Mouse (Mus musculus) embryonic fibroblast, embryonic 13.5 days (primary cell): ENCODE measurements around the gene 1700017B05Rik.

Experiments used
- CTCF ChIP-seq: IDR thresholded peaks from 2 replicates; pipeline ENCODE4 v1.5.1; 2011; ENCODE audit warnings: mild to moderate bottlenecking, control low read depth, low read length, moderate library complexity, borderline replicate concordance; ENCODE audit not compliant: insufficient read depth
- POLR2A ChIP-seq: IDR thresholded peaks from 2 replicates; pipeline ENCODE4 v1.6.1; 2011; ENCODE audit warnings: low read depth, mild to moderate bottlenecking, control low read depth, low read length, moderate library complexity

DNA sequence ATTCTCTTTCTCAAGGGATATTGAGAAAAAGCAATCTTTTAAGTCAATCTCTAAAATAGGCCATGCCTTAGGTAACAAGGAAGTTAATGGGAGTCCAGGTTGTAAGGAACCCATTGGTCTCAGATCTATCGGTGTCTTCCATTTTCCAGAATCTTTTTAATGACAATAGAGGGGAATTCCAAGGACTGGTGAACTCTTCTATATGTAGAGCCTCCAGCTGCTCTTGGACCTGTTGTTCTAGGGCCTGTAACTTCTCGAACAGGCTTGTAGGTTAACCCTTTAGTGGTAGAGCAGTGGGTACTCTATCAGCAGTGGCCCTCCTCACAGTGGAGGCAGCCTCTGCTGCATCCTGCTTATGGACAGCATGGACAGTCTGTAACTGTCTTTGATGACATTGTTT is 55.5 kb downstream of the 1700017B05Rik start:
- no peak for TF ChIP-seq POLR2A
- TF ChIP-seq CTCF = no peak
